Mouse (Mus musculus) MEL (cell line): ENCODE data around the gene Timm29.

Experiments used
- CTCF ChIP-seq, 3 experiments: IDR thresholded peaks in 2 of 3; conservative IDR thresholded peaks in 1 of 3; 2 replicates each; pipeline ENCODE4 v1.5.1; 2011 to 2012; ENCODE audit warnings: low read length in 3 of 3, low read depth in 2 of 3, mild to moderate bottlenecking in 2 of 3, improper control_type of control experiment in 1 of 3, inconsistent platforms in 1 of 3, mixed read lengths in 1 of 3, moderate library complexity in 1 of 3; ENCODE audit not compliant: control insufficient read depth in 1 of 3, insufficient read depth in 1 of 3, poor library complexity in 1 of 3, severe bottlenecking in 1 of 3
- RCOR1 ChIP-seq: IDR thresholded peaks from 2 replicates; pipeline ENCODE4 v1.6.1; 2012; ENCODE audit warnings: low read depth, mild to moderate bottlenecking, inconsistent platforms, low read length, improper control_type of control experiment
- SMC3 ChIP-seq: IDR thresholded peaks from 2 replicates; pipeline ENCODE4 v1.6.1; 2011; ENCODE audit warnings: low read depth, low read length, improper control_type of control experiment

DNA sequence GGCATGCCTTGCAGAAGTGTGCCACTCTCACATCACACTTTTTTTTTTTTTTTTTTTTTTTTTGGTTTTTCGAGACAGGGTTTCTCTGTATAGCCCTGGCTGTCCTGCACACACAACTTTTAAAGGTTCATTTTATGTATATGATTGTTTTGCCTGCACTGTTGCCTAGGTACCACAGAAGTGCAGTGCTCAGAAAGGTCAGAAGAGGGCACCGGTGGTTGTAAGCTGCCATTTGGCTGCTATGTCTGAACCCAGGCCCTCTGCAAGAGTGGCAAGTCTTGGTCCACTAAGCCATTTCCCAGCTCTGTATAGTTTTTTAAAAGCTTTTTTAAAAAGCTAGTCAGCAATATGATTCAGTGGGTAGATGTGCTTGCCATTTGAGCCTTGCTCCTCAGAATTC is 5.7 kb downstream of the Timm29 start:
- TF ChIP-seq CTCF (IDR thresholded peaks at IDR 0.05 in 2 of 3, conservative IDR thresholded peaks at IDR 0.05 in 1 of 3; ENCODE audit: control insufficient read depth in 1 of 3, insufficient read depth in 1 of 3, low read depth in 2 of 3, low read length in 3 of 3, poor library complexity in 1 of 3, severe bottlenecking in 1 of 3): peak in 1 of 3 experiments; percentile 85; a peak in 2 of 6 replicates
- TF ChIP-seq RCOR1: no peak
- TF ChIP-seq SMC3: no peak
